Mouse (Mus musculus): Measurements from ENCODE around the gene Palm2. TPM values are rescaled to one million over a fixed set of nuclear protein-coding genes. Genes with fewer than 3 reads are reported as not detected.
A peak's percentile ranks its signal among the peaks of the same experiment; 100 is the strongest.

Palm2 gene
- polyA plus RNA-seq, 1 experiment: 0.05 TPM

DNA sequence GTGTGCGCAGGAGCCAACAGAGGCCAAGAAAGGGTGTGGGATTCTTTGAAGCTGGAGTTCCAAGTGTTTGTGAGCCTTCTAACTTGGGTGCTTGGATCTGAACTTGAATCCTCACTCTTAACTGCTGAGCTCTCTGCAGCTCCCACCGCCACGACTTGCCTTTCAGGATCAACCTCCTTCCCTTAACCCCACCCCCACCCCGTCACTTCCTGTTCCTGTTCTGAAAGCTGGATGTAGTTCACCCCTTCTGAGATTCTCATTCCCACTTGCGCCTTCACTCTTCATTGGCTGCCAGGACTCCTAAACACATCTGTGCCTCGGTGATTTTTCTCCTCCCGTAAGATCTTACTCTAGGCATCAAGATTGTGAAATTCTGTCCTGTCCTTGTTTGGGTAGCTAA is 240.3 kb downstream of the Palm2 start:
- H3K4me3 ChIP-seq (ENCODE audit: insufficient read depth, low read depth, low read length): no peak overlapping the region
- WGBS: 67% methylated on average over 7 of the region's 7 CpGs
- peak overlapping the region; percentile 32; the same call in 1 of the 2 replicates for H3K27ac ChIP-seq (ENCODE audit: insufficient read depth, low read depth, low read length)
- DNase-seq: no peak
- no peaks in the 10 kb centered on the region for H3K27me3 ChIP-seq (replicated peaks; ENCODE audit: control insufficient read depth, insufficient read depth, low read length)
- no peak for TF ChIP-seq POLR2A (IDR thresholded peaks at IDR 0.05; ENCODE audit: low read depth, low read length)
- no peak for TF ChIP-seq CTCF (conservative IDR thresholded peaks at IDR 0.05; ENCODE audit: insufficient read depth, insufficient read length, low read depth, low read length)
- peaks cover 12% of the 10 kb centered on the region; the same call in 1 of the 2 replicates for H3K4me1 ChIP-seq (ENCODE audit: control insufficient read depth, insufficient read depth, low read length)
- H3K36me3 ChIP-seq (ENCODE audit: control insufficient read depth, insufficient read depth, low read length): no peaks in the 10 kb centered on the region

- H3K36me3 ChIP-seq (ENCODE audit: control insufficient read depth, insufficient read depth, low read length): no peaks in the 10 kb centered on the region
- peak overlapping the region; percentile 32; the same call in 1 of the 2 replicates for H3K27ac ChIP-seq (ENCODE audit: insufficient read depth, low read depth, low read length)
- peaks cover 12% of the 10 kb centered on the region; the same call in 1 of the 2 replicates for H3K4me1 ChIP-seq (ENCODE audit: control insufficient read depth, insufficient read depth, low read length)
- peak; percentile 96 for DNase-seq
- TF ChIP-seq CTCF (conservative IDR thresholded peaks at IDR 0.05; ENCODE audit: insufficient read depth, insufficient read length, low read depth, low read length): no peak
- TF ChIP-seq POLR2A (IDR thresholded peaks at IDR 0.05; ENCODE audit: low read depth, low read length): no peak
- WGBS: 4% methylated on average over 13 of the region's 13 CpGs
- no peaks in the 10 kb centered on the region for H3K27me3 ChIP-seq (replicated peaks; ENCODE audit: control insufficient read depth, insufficient read depth, low read length)
- peak overlapping the region; percentile 9; the same call in 1 of the 2 replicates for H3K4me3 ChIP-seq (ENCODE audit: insufficient read depth, low read depth, low read length)
Observed at GRCm38 (mm10) chr4:57675387-57675786, 241.3 kb downstream of the Palm2 start.

DNA sequence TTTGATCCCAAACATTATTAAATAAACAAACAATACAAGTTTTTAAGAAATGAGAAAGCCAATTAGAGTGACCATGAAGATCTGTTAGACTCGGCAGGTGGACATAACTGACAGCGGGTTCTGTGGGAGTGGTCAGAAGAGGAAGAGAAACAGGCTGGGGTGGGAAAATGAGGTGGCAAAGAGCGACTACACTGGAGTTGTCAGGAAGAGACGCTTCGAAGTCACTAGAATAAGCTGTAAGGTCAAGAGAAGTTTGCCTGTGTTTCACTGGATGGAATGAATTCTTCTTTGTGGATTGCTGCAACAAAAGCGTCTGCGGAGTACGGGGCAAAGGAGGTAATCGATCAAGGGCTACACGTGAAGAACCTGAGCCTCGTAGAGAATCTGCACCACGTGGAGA is 243.9 kb downstream of the Palm2 start:
- Histone ChIP-seq H3K27ac (ENCODE audit: insufficient read depth, low read depth, low read length) (no peak overlapping the region), H3K27me3 (replicated peaks; ENCODE audit: control insufficient read depth, insufficient read depth, low read length) (no peaks in the 10 kb centered on the region), H3K36me3 (ENCODE audit: control insufficient read depth, insufficient read depth, low read length) (no peaks in the 10 kb centered on the region), H3K4me3 (ENCODE audit: insufficient read depth, low read depth, low read length) (no peak overlapping the region), H3K4me1 (ENCODE audit: control insufficient read depth, insufficient read depth, low read length) (peaks cover 18% of the 10 kb centered on the region; the same call in 1 of the 2 replicates)
- TF ChIP-seq CTCF (conservative IDR thresholded peaks at IDR 0.05; ENCODE audit: insufficient read depth, insufficient read length, low read depth, low read length) (no peak), POLR2A (IDR thresholded peaks at IDR 0.05; ENCODE audit: low read depth, low read length) (no peak)
- WGBS: 86% methylated on average over 12 of the region's 12 CpGs
- no peak for DNase-seq

- peak; percentile 74 for DNase-seq
- WGBS: 84% methylated on average over 9 of the region's 9 CpGs
- TF ChIP-seq CTCF (conservative IDR thresholded peaks at IDR 0.05; ENCODE audit: insufficient read depth, insufficient read length, low read depth, low read length) (no peak), POLR2A (IDR thresholded peaks at IDR 0.05; ENCODE audit: low read depth, low read length) (no peak)
- no peaks in the 10 kb centered on the region for H3K36me3 ChIP-seq (ENCODE audit: control insufficient read depth, insufficient read depth, low read length)
- no peak overlapping the region for H3K4me3 ChIP-seq (ENCODE audit: insufficient read depth, low read depth, low read length)
- H3K27ac ChIP-seq (ENCODE audit: insufficient read depth, low read depth, low read length): no peak overlapping the region
- H3K4me1 ChIP-seq (ENCODE audit: control insufficient read depth, insufficient read depth, low read length): peaks cover 15% of the 10 kb centered on the region; the same call in 1 of the 2 replicates
- no peaks in the 10 kb centered on the region for H3K27me3 ChIP-seq (replicated peaks; ENCODE audit: control insufficient read depth, insufficient read depth, low read length)
Observed at GRCm38 (mm10) chr4:57678991-57679457, 245.0 kb downstream of the Palm2 start.

- H3K4me3 ChIP-seq (ENCODE audit: insufficient read depth, low read depth, low read length): no peak overlapping the region
- WGBS: 82% methylated on average over 12 of the region's 12 CpGs
- no peaks in the 10 kb centered on the region for H3K36me3 ChIP-seq (ENCODE audit: control insufficient read depth, insufficient read depth, low read length)
- no peak overlapping the region for H3K27ac ChIP-seq (ENCODE audit: insufficient read depth, low read depth, low read length)
- TF ChIP-seq POLR2A (IDR thresholded peaks at IDR 0.05; ENCODE audit: low read depth, low read length): no peak
- TF ChIP-seq CTCF (conservative IDR thresholded peaks at IDR 0.05; ENCODE audit: insufficient read depth, insufficient read length, low read depth, low read length): no peak
- H3K4me1 ChIP-seq (ENCODE audit: control insufficient read depth, insufficient read depth, low read length): peaks cover 10% of the 10 kb centered on the region; the same call in 1 of the 2 replicates
- peak; percentile 72 for DNase-seq
- H3K27me3 ChIP-seq (replicated peaks; ENCODE audit: control insufficient read depth, insufficient read depth, low read length): no peaks in the 10 kb centered on the region
Observed at GRCm38 (mm10) chr4:57680186-57680585, 246.1 kb downstream of the Palm2 start.

DNA sequence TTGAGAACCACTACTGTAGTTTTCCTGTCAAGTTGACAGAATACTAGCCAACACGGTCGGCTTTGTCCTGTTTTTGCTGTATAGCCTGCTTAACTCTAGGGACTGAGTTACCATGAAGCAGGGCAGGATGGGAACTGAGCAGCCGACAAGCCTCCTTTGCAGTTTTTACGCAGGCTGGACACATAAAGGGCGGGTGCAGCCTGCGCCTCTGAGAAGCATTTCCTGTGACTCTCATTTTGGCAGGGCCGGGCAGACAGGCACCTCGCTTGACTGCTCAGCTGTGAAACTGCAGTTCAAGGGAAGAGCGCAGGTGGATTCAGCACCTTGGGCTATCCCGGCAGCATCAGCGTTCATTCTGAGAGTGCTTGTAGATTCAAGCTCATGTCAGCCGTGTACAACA is 247.5 kb downstream of the Palm2 start:
- WGBS: 7% methylated on average over 12 of the region's 12 CpGs
- peaks cover 6% of the 10 kb centered on the region; the same call in 1 of the 2 replicates for H3K4me1 ChIP-seq (ENCODE audit: control insufficient read depth, insufficient read depth, low read length)
- TF ChIP-seq CTCF (conservative IDR thresholded peaks at IDR 0.05; ENCODE audit: insufficient read depth, insufficient read length, low read depth, low read length) (no peak), POLR2A (IDR thresholded peaks at IDR 0.05; ENCODE audit: low read depth, low read length) (no peak)
- no peaks in the 10 kb centered on the region for H3K36me3 ChIP-seq (ENCODE audit: control insufficient read depth, insufficient read depth, low read length)
- H3K4me3 ChIP-seq (ENCODE audit: insufficient read depth, low read depth, low read length): no peak overlapping the region
- DNase-seq: peak; percentile 96
- H3K27me3 ChIP-seq (replicated peaks; ENCODE audit: control insufficient read depth, insufficient read depth, low read length): no peaks in the 10 kb centered on the region
- peak overlapping the region; percentile 43; the same call in 1 of the 2 replicates for H3K27ac ChIP-seq (ENCODE audit: insufficient read depth, low read depth, low read length)

- no peaks in the 10 kb centered on the region for H3K27me3 ChIP-seq (replicated peaks; ENCODE audit: control insufficient read depth, insufficient read depth, low read length)
- DNase-seq: no peak
- H3K36me3 ChIP-seq (ENCODE audit: control insufficient read depth, insufficient read depth, low read length): no peaks in the 10 kb centered on the region
- 82% methylated on average over 2 of the region's 2 CpGs for WGBS
- peaks cover 6% of the 10 kb centered on the region; the same call in 1 of the 2 replicates for H3K4me1 ChIP-seq (ENCODE audit: control insufficient read depth, insufficient read depth, low read length)
- no peak overlapping the region for H3K27ac ChIP-seq (ENCODE audit: insufficient read depth, low read depth, low read length)
- no peak for TF ChIP-seq POLR2A (IDR thresholded peaks at IDR 0.05; ENCODE audit: low read depth, low read length)
- no peak for TF ChIP-seq CTCF (conservative IDR thresholded peaks at IDR 0.05; ENCODE audit: insufficient read depth, insufficient read length, low read depth, low read length)
- no peak overlapping the region for H3K4me3 ChIP-seq (ENCODE audit: insufficient read depth, low read depth, low read length)
Observed at GRCm38 (mm10) chr4:57682341-57682740, 248.3 kb downstream of the Palm2 start.
